Mouse (Mus musculus) intestine, embryonic 15.5 days (tissue): ENCODE data around the gene Ttc28. TPM values are rescaled to one million over a fixed set of nuclear protein-coding genes. Genes with fewer than 3 reads are reported as not detected.

Experiments used
- ATAC-seq: fragments of 200-750 bp; cut with Nextera tagmentation; 2 replicates; pipeline ENCODE4 v1.8.0; 2017; ENCODE audit warnings: moderate TSS enrichment, moderate library complexity
- H3K27ac ChIP-seq: fragments of 300-500 bp; sonication (generic); 2 replicates; pipeline ENCODE4 v1.5.1; 2015; ENCODE audit warnings: mild to moderate bottlenecking, inconsistent platforms
- H3K27me3 ChIP-seq: fragments of 300-500 bp; sonication (generic); replicated peaks from 2 replicates; pipeline ENCODE4 v1.6.1; 2015; ENCODE audit warnings: inconsistent platforms
- H3K36me3 ChIP-seq: fragments of 300-500 bp; sonication (generic); 2 replicates; pipeline ENCODE4 v1.6.1; 2015; ENCODE audit warnings: inconsistent platforms
- H3K4me1 ChIP-seq: fragments of 300-500 bp; sonication (generic); replicated peaks from 2 replicates; pipeline ENCODE4 v1.6.1; 2015; ENCODE audit warnings: inconsistent platforms
- H3K4me2 ChIP-seq: fragments of 300-500 bp; sonication (generic); replicated peaks from 2 replicates; pipeline ENCODE4 v1.6.1; 2015; ENCODE audit warnings: mild to moderate bottlenecking, inconsistent platforms
- H3K4me3 ChIP-seq: fragments of 300-500 bp; sonication (generic); replicated peaks from 2 replicates; pipeline ENCODE4 v1.5.1; 2015; ENCODE audit warnings: inconsistent platforms
- H3K9ac ChIP-seq: fragments of 300-500 bp; sonication (generic); 2 replicates; pipeline ENCODE4 v1.6.1; 2015; ENCODE audit warnings: inconsistent platforms
- H3K9me3 ChIP-seq: fragments of 300-500 bp; sonication (generic); 2 replicates; pipeline ENCODE4 v1.6.1; 2016; ENCODE audit warnings: inconsistent platforms
- WGBS: fragments of 180-500 bp; shearing (Covaris S2); methylation state at CpG from one replicate; pipeline ENCODE4 v1.1.7; 2015; 5-methylcytosine and 5-hydroxymethylcytosine counted together
- polyA plus RNA-seq: library from polyadenylated mRNA; unstranded; fragments of >200 nt; fragmentation: Nextera tagmentation; extraction: Ambion mirVana; gene quantifications from 2 replicates; pipeline ENCODE4 v1.2.1, GENCODE M21; 2015

Gene Ttc28
- polyA plus RNA-seq, 1 experiment from 2014 or later, result 6.9 TPM

GRCm38 (mm10) chr5:111180091-111181053, 300.8 kb downstream of the Ttc28 start:
- Histone ChIP-seq H3K36me3 (no peaks in the 10 kb centered on the region), H3K27me3 (no peaks in the 10 kb centered on the region), H3K9ac (no peak overlapping the region), H3K27ac (peak overlapping the region; percentile 19), H3K4me2 (0 out of 2 replicates have a peak overlapping the region, but pooled peaks have one; percentile 10), H3K4me1 (peaks cover 43% of the 10 kb centered on the region), H3K9me3 (no peaks in the 10 kb centered on the region), H3K4me3 (no peak overlapping the region)
- ATAC-seq, result 0 out of 2 replicates have a peak, but pooled peaks have one; percentile 31
- WGBS, result 44% methylated on average over 25 of the region's 25 CpGs

GRCm38 (mm10) chr5:111181204-111181912, 301.8 kb downstream of the Ttc28 start:
- peaks cover 39% of the 10 kb centered on the region for H3K4me1 ChIP-seq
- no peaks in the 10 kb centered on the region for H3K27me3 ChIP-seq
- H3K4me2 ChIP-seq, result no peak overlapping the region
- H3K9ac ChIP-seq, result no peak overlapping the region
- H3K36me3 ChIP-seq, result no peaks in the 10 kb centered on the region
- peak; percentile 75 for ATAC-seq
- H3K4me3 ChIP-seq, result no peak overlapping the region
- WGBS, result 69% methylated on average over 7 of the region's 7 CpGs
- H3K9me3 ChIP-seq, result no peaks in the 10 kb centered on the region
- no peak overlapping the region; the same call in 1 of the 2 replicates for H3K27ac ChIP-seq

DNA sequence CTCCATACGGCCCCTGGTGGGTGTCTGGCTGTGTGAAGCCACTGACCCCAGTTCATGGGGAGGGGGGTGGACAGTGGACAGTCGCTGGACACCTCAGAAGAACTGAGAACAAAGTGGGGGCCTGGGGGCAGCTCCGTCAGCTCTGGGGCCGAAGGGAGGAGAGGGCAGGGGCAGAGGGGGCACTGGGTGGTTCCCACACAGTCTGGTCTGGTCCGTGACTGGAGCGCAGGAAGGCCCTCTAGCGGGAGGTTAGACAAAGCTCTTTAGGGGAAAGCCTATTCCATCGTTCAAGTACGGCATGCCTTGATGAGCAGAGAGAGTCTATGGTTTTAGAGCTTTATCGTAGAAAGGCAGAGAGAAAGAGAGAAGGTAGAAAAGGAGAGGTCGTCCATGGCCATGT, 307.0 kb downstream of the Ttc28 start:
- no peak for ATAC-seq
- no peak overlapping the region for H3K27ac ChIP-seq
- H3K27me3 ChIP-seq, result no peaks in the 10 kb centered on the region
- H3K9ac ChIP-seq, result no peak overlapping the region
- no peaks in the 10 kb centered on the region for H3K36me3 ChIP-seq
- 0 out of 2 replicates have a peak, but pooled peaks cover 6% of the 10 kb centered on the region for H3K4me1 ChIP-seq
- no peak overlapping the region for H3K4me3 ChIP-seq
- H3K4me2 ChIP-seq, result no peak overlapping the region
- WGBS, result 55% methylated on average over 11 of the region's 11 CpGs
- no peaks in the 10 kb centered on the region for H3K9me3 ChIP-seq

- no peak overlapping the region for H3K4me2 ChIP-seq
- H3K27me3 ChIP-seq, result no peaks in the 10 kb centered on the region
- H3K9ac ChIP-seq, result no peak overlapping the region
- no peak for ATAC-seq
- WGBS, result 90% methylated on average over 9 of the region's 9 CpGs
- H3K4me3 ChIP-seq, result no peak overlapping the region
- H3K4me1 ChIP-seq, result peaks cover 9% of the 10 kb centered on the region
- no peaks in the 10 kb centered on the region for H3K9me3 ChIP-seq
- no peak overlapping the region for H3K27ac ChIP-seq
- no peaks in the 10 kb centered on the region for H3K36me3 ChIP-seq
Observed at GRCm38 (mm10) chr5:111191972-111192371, 312.4 kb downstream of the Ttc28 start.

- Histone ChIP-seq H3K4me1 (peaks cover 9% of the 10 kb centered on the region), H3K9ac (no peak overlapping the region), H3K9me3 (no peaks in the 10 kb centered on the region), H3K4me2 (no peak overlapping the region), H3K27me3 (no peaks in the 10 kb centered on the region), H3K27ac (no peak overlapping the region), H3K36me3 (no peaks in the 10 kb centered on the region), H3K4me3 (no peak overlapping the region)
- no peak for ATAC-seq
- 65% methylated on average over 2 of the region's 2 CpGs for WGBS
Observed at GRCm38 (mm10) chr5:111194829-111195228, 315.2 kb downstream of the Ttc28 start.

DNA sequence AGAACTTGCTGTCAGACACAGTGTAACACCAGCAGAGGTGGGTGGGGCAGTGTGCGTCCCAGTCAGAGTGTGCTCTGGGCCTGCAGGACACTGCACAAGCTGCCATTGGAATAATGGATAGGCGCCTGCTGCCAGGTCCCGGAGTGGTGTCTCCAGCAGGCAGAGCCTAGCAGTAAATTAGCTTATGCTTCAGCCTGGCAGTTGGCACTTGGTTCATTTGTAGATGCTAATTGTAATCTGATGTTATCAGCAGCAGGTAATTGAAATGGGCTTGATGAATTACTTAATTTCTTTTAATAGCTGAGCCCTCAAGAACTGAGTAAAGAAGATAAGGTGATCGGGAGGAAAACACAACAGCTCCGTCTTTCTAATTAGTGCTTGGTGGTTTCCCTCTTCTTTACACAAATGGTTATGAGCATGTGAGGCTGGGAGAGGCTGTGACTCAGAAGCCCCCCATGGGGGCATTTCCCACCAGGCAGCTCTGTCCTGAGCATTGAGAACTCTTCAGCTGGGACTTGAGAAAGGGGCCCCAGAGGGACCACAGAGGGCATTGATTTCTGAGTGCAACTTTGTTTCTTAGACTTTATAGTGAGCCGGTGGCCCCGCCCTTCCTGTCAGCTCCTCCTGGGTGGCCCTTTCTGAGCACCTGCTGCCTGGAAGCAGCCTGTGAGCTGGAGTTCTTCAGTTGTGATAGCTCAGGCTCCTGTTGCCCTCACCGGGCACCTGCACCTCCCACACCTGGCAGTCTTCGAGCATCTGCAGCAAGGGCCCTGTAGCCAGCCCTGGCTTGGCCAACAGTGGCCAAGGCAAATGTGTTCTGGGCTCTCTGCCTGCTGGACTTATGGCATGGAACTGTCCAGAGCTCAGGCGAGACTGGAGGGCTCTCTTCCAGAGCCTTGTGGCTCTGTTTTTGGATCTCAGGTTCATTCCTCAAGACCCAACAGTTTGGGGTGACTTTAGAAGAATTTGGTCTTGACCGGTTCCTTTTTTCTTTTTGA, 316.2 kb downstream of the Ttc28 start:
- 44% methylated on average over 11 of the region's 11 CpGs for WGBS
- Histone ChIP-seq H3K36me3 (no peaks in the 10 kb centered on the region), H3K9ac (no peak overlapping the region), H3K27ac (no peak overlapping the region), H3K27me3 (no peaks in the 10 kb centered on the region), H3K4me1 (peaks cover 17% of the 10 kb centered on the region), H3K4me2 (no peak overlapping the region), H3K4me3 (no peak overlapping the region), H3K9me3 (no peaks in the 10 kb centered on the region)
- peak; percentile 64 for ATAC-seq

GRCm38 (mm10) chr5:111197727-111198126, 318.1 kb downstream of the Ttc28 start:
- H3K36me3 ChIP-seq, result no peaks in the 10 kb centered on the region
- peaks cover 22% of the 10 kb centered on the region for H3K4me1 ChIP-seq
- WGBS, result 86% methylated on average over 15 of the region's 15 CpGs
- ATAC-seq, result no peak
- H3K9me3 ChIP-seq, result no peaks in the 10 kb centered on the region
- no peak overlapping the region for H3K4me2 ChIP-seq
- no peak overlapping the region for H3K27ac ChIP-seq
- H3K9ac ChIP-seq, result no peak overlapping the region
- H3K27me3 ChIP-seq, result no peaks in the 10 kb centered on the region
- H3K4me3 ChIP-seq, result no peak overlapping the region

- Histone ChIP-seq H3K27ac (no peak overlapping the region), H3K4me3 (no peak overlapping the region), H3K27me3 (no peaks in the 10 kb centered on the region), H3K36me3 (no peaks in the 10 kb centered on the region), H3K4me2 (no peak overlapping the region), H3K9me3 (no peaks in the 10 kb centered on the region), H3K4me1 (peaks cover 40% of the 10 kb centered on the region), H3K9ac (no peak overlapping the region)
- 46% methylated on average over 15 of the region's 15 CpGs for WGBS
- ATAC-seq, result no peak
Observed at GRCm38 (mm10) chr5:111200167-111200840, 320.7 kb downstream of the Ttc28 start.

GRCm38 (mm10) chr5:111200915-111201610, 321.5 kb downstream of the Ttc28 start:
- ATAC-seq, result no peak
- no peaks in the 10 kb centered on the region for H3K27me3 ChIP-seq
- no peak overlapping the region for H3K9ac ChIP-seq
- H3K4me3 ChIP-seq, result no peak overlapping the region
- no peaks in the 10 kb centered on the region for H3K36me3 ChIP-seq
- 58% methylated on average over 16 of the region's 16 CpGs for WGBS
- peaks cover 38% of the 10 kb centered on the region for H3K4me1 ChIP-seq
- H3K27ac ChIP-seq, result no peak overlapping the region
- H3K4me2 ChIP-seq, result no peak overlapping the region
- no peaks in the 10 kb centered on the region for H3K9me3 ChIP-seq

DNA sequence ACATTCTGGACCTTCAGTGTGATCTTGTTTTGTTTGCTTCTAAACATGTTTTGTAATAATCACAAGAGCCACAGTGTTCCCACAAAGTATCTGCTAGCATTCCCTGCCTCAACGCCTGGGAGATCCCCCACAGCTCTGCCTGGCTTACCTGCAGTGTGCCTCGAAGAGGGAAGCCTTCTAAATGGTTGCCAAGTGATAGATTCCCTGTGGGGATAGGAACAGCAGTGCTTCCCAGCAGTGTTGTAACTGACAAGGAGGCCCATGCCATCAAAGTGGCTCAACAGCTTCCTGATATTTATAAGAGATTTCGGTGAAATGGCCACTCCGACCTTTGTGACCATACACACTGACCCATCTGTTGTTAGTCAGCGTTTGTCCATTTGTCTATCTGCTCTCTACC, 324.6 kb downstream of the Ttc28 start:
- H3K9me3 ChIP-seq, result no peaks in the 10 kb centered on the region
- no peaks in the 10 kb centered on the region for H3K36me3 ChIP-seq
- WGBS, result 73% methylated on average over 5 of the region's 5 CpGs
- ATAC-seq, result no peak
- peaks cover 51% of the 10 kb centered on the region for H3K4me1 ChIP-seq
- no peak overlapping the region for H3K27ac ChIP-seq
- no peak overlapping the region for H3K4me3 ChIP-seq
- H3K4me2 ChIP-seq, result no peak overlapping the region
- H3K9ac ChIP-seq, result no peak overlapping the region
- no peaks in the 10 kb centered on the region for H3K27me3 ChIP-seq
